Mouse (Mus musculus): ENCODE data around the gene Sipa1l3. TPM values are rescaled to one million over a fixed set of nuclear protein-coding genes. Genes with fewer than 3 reads are reported as not detected.

Gene Sipa1l3
- total RNA-seq, 2 experiments from 2014 or later, result 6.3 to 6.5 TPM

DNA sequence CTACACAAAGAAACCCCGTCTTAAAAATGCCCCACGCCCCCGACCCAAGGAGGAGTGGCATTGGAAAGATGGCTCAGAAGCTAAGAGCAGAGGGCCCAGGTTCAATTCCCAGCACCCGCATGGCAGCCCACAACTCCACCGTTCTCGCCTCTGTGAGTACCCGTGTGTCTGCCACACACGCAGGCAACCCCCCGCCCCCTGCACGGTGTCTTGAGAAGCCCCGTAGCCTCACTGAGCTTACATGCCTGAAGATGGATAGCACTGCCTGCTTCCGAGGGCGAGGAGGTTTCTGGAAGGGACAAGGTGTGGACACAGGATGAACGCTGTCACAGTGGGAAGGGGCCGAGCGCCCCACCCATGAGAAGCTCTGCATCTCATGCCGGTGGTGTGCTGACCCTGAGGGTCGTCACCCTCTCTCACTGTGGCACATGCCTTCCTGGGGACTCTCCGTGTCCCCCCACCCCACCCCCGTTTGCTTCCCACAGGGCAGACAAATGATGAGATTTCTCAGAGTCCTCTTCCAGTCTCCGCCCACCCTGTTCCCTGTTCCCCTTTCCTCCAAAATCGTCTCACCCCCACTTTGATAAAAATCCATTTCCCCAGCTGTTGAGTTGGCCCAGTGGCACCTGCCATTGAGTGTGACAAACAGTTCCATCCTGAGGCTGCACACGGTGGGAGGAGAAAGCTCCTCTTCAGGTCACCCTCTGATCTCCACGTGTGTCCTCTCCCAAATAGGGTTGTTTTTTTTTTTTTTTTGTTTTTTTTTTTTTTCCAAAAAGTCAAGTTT, 222.4 kb downstream of the Sipa1l3 start:
- DNase-seq, result no peak
- intact Hi-C loops (cut with DNase I), result loop anchor here (10.0 kb wide), 1 partner anchor 311 kb away; the partner anchor contains the start of genes Eif3k and Map4k1

DNA sequence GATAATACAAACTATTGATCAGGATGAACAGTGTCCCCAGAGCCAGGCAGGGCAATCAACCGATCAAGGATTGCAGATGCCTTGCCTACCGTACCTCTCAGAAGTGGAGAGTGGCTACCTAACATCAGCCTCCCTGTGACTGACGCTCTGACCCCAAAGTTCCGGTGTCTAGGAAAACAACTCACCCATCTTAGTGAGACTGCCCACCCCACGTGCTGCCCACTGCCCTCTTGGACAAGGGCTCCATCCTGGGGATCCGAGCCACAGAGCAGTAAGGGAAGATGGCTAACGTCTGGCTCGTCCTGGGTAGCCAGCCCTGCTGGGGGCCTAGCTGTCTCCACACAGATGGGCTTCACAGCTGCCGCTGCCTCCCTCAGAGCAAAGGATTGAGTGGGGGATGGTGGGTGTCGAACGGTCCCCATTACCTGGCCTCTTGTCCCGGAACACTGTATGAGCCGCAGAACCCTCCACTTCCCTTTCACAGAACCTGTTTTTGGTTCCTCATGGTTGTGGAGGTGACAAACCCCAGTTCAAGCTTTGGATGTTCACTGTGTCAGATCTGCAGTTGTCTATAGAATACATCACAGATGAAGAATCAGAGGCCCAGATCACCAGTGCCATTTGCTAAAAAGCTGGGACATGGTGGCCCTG, 224.2 kb downstream of the Sipa1l3 start:
- intact Hi-C loops (cut with DNase I), result loop anchor here (10.0 kb wide), 1 partner anchor 309 kb away; the partner anchor contains the start of genes Eif3k and Map4k1

DNA sequence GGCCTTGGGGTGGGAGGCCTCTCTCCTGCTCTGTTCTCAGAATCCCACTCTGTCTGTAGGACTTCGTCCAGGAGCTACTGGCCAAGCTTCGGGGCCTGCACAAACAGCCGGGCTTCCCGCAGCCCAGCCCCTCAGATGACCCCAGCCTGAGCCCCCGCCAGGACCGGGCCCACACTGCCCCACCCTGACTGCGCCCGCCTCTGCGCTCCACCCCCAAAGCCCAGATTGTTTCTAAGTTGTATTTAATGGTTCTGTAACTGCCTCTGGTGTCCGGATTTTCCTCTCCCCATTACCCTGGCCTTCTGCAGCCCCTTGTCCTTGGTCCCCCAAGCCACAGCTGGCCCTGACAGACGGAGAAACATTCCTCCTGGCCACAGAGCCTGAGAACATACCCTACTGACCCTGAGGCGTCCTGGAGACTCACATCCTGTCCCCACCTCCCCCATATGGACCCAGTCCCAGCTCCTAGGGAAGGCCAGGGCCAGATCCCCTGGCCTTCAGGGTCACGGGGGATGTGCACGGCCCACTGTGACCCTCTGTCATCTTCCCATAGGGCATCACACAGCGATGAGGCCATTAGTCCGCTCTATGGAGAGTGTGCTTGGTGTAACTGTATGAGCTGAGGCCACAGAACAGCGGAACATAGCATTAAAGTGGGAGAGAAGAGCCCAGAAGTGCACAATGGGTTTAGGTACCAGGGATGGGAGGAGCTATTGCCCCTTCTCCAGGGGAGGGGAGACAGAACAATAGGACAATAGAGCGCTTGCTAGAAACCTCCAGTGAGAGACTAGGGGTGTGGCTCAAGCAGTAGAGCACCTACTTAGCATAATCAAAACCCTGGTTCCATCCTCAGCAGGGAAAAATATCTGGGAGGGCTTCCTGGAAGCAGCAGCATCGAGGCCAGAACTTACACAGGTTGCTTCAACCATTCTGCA, 225.0 kb downstream of the Sipa1l3 start:
- no peak for DNase-seq
- intact Hi-C loops (cut with DNase I), result loop anchor here (2.0 to 10.0 kb wide), 2 partner anchors 49 to 309 kb away; partner anchors contain the start of genes Eif3k and Map4k1

More for the DNA sequence above, 224.2 kb downstream of the Sipa1l3 start:
- no peak for DNase-seq

DNA sequence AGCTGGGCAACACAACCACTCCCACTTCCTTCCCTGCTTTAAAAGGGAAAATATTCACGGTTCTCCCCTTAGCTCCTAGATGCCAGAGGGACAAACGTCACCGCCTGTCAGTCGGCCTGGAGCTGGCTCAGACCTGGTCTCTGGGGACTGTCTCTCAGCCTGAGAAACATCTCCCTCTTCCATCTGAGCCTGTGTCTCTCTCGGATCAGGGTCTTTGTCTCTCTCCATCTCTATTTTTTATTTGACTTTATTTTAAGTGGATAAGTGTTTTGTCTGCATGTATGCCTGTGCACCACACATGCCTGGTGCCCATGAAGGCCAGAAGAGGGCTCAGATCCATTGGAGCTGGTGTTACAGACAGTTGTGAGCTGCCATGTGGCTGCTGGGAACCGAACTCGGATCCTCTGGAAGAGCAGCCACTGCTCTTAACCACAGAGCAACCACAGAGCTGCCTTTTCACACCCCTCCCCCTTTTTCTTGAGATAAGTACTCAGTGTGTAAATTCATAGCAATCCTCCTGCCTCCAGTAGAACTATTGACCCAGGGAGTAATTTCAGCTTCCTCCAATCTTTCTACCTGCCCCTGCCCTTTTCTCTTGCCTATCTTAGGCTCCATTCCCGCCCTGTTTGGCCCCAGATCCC, 225.9 kb downstream of the Sipa1l3 start:
- intact Hi-C loops (cut with DNase I), result loop anchor here (2.0 to 10.0 kb wide), 2 partner anchors 48 to 308 kb away; partner anchors contain the start of genes Eif3k and Map4k1
- DNase-seq, result peak in 1 of 2 experiments; percentile 38

DNA sequence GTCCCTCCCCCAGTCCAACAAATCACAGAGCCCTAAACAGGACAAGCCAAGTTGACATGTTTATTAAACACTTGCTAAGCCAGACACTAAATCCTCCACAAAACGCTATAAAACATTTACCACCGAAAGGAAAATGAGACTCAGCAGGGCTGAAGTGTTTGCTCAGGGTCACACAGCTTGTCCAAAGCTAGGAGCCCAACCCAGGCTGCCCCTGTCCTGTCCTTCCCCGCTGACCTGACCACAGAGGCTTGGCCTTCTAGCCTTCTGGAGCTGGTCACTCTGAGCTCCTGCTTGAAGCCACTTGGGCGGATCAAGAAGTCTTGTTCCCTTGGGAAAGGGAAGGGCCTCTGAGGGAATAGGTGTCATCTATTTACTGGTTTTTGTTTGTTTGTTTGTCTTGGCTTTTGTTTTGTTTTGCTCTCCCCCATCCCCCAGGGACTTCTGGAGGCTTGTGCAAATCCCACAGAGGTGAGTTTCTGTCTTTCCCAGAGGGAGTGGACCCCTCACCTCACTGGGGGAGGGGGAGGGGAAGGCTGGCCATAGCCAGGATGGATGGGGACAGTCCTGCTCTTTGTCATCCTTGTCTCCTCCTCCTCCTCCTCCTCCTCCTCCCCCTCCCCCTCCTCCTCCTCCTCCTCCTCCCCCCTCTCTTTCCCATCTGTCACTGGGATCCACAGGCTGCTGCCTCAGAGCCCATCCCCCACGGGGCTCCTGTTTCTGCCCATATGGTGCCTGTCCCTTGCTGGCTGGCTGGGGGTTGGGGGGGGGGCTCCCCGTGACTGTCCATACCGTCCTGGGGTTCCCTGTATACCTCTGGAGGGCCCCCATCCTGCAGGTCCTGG, 226.6 kb downstream of the Sipa1l3 start:
- intact Hi-C loops (cut with DNase I), result loop anchor here (2.0 to 10.0 kb wide), 2 partner anchors 47 to 307 kb away; partner anchors contain the start of genes Eif3k and Map4k1
- no peak for DNase-seq

DNA sequence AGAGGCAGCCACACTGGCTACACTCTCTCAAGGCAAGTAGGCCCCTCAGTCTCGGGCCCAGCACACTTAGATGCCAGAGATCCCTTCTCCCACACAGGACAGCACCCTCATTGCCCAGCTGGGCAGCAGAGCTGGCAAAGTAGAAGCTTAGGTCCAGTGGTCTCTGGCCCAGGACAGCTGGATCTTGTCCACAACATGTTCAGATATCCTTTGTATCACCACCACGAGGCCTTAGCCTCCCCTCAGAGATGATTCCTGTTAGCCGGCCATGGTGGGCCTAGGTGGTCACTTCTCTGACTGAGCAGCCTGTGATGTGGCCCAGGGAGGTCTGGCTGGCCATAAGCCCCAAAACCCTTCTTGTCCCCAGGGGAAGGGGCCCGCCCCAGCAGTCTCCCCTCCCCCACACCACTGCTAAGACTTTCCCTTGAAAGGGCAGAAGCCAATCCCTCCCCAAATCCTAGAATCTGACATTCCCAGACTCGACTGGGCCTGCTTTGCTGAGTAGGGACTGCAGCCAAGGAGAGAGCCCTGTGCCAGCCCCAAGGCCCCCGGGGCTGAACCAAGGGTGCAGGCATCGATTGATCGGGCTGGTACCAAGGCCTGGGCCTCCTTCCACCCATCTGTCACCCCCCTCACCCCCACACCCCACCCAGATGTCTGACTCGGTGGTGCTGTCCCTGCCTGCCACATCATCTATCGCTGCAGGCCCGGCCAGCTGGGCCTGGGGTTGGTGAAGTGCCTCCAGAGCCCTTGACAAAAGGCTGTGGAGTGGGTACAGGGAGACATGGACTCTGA, 227.6 kb downstream of the Sipa1l3 start:
- DNase-seq, result no peak
- intact Hi-C loops (cut with DNase I), result loop anchor here (10.0 kb wide), 1 partner anchor 306 kb away; the partner anchor contains the start of genes Eif3k and Map4k1

DNA sequence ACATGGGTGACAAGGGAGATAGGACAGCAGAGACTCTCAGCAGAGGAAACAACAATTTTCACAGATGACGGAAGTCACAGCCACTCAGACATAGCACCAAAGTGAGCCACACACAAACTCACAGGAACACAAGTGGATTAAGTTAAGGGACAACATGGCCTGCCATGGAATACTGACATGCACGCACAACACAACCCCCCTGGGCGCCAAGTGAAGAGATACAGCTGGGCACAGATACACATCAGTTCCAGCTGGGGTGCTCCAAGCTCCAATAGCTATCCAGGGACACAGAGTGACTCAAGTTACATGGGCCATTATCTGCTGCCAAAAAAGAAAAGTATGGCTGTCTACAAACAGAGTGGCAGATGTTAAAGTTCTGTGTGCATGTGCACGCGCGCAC, 228.6 kb downstream of the Sipa1l3 start:
- intact Hi-C loops (cut with DNase I), result loop anchor here (10.0 kb wide), 1 partner anchor 305 kb away; the partner anchor contains the start of genes Eif3k and Map4k1
- DNase-seq, result no peak

DNA sequence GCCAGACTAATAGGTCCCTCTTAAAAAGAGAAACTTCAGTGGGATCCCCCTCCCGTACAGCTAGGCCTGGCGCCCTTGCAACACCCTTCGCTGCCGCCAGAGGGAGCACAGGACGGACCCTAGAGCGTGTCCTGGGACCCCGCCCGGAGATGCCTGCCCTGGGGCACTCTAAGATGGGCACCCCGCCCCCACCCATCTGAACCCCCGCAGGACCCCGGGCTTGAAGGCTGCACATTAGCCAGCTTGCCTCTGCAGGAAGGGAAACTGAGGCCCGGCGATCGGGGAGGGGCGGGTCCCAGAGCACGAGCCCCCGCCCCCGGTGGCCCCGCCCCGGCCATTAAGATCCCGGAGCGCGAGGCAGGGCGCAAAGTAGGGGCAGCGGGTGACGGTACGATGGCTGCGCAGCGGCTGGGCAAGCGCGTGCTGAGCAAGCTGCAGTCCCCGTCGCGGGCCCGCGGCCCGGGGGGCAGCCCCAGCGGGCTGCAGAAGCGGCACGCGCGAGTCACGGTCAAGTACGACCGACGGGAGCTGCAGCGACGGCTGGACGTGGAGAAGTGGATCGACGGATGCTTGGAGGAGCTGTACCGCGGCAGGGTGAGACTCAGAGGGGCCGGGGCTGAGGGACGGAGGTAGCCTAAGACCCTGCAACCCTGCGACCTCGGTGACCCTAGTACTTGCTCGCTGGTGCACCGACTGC, 229.4 kb downstream of the Sipa1l3 start, which contains the start of gene Ppp1r14a:
Ppp1r14a (plus strand) TSS at position 367 of the 697 bp plus-strand sequence.
- intact Hi-C loops (cut with DNase I), result no loop called here
- peak; percentile 75 to 76 for DNase-seq

DNA sequence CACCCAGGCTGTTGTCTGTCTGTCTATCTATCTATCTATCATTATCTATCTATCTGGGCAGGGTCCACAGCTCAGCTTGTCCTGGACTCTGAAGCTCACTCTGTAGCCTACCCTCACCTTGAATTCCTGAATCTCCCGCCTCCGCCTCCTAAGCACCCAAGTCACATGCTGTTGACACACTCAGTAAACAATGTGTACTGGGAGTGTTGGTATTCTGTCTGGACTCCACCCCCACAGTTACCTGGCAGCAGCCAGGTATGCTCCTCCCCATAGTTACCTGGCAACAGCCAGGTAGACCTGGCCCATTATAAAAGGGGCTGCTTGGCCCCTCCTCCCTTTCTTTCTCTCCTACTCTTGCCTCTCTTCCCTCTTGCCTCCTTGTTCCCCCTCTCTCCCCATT, 230.4 kb downstream of the Sipa1l3 start:
- intact Hi-C loops (cut with DNase I), result no loop called here
- no peak for DNase-seq

DNA sequence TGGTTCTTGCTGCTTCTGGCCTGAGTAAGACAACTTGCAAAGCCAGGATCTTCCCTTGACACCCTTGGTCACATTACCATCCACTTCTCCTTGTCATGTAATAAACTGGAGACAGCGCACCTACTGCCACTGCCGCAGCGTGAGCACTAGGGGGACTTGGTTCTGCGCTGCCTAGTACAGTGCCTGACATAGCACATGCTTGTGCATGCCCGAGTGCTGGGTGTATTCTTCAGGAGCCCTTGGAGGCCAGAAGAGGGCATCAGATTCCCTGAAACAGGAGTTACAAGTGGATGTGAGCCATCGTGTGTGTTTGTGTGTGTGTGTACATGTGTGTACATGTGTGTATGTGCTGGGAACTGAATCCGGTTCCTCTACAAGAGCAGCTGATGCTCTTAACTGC, 231.0 kb downstream of the Sipa1l3 start:
- intact Hi-C loops (cut with DNase I), result no loop called here

DNA sequence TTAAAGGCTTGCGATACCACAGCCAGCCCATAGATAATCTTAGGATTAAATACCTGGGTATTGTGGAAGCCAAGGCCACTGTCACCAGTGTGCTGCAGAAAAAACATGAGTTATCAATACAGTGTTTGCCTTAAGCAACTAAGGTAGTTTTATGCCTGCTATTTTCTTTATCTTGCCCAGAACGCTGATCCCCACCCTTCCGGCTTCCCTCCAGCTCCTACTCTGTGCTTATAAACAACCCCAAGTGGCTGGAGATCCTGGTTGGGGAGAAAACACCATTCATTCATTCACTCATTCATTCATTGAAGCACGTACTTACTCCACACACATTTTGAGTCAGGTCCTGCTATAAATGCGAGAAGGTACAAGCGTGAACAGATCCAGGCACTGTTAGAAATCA, 233.9 kb downstream of the Sipa1l3 start:
- DNase-seq, result no peak
- intact Hi-C loops (cut with DNase I), result no loop called here

More for the DNA sequence above, 231.0 kb downstream of the Sipa1l3 start:
- DNase-seq, result no peak

DNA sequence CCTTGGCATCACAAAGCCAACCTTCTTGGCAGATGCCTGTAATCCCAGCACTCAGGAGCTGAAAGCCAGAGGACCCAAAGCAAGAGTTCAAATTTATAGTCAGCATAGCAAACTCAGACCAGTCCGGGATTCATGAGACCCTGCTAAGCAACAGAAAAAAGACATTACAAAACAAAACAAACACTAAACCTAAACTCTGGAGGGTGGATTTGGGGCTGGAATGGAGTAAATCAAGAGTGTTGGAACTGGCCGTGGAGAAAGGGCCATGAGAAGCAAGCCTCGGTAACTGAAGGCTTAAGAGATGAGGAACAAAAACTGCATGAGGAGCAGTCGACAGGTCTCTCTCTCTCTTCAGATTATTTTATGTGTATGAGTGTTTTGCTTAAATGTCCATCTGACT, 234.6 kb downstream of the Sipa1l3 start:
- intact Hi-C loops (cut with DNase I), result no loop called here
- DNase-seq, result no peak

DNA sequence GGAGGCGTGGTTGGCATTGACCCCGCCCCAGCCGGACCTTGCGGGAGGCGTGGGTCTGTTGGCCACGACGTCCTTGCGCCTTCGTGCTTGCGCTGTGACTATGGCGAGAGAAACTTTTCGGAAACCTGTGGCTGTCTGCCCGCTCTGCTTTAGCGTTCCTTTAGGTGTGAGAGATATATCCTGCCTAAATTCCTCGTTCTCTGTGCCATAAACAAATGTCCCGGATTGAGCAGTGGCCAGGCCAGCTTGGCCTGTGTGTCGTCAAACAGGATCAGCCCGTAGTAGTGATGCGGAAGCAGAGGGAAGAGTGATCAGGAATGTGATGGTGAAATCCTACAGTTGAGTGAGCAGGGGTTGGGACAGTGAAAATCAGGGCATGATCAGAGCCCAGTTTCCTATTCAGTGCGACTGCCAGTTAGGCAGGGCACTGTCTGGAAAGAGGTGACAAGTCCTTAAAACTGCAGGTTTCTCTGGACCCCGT, 236.3 kb downstream of the Sipa1l3 start:
- intact Hi-C loops (cut with DNase I), result no loop called here

DNA sequence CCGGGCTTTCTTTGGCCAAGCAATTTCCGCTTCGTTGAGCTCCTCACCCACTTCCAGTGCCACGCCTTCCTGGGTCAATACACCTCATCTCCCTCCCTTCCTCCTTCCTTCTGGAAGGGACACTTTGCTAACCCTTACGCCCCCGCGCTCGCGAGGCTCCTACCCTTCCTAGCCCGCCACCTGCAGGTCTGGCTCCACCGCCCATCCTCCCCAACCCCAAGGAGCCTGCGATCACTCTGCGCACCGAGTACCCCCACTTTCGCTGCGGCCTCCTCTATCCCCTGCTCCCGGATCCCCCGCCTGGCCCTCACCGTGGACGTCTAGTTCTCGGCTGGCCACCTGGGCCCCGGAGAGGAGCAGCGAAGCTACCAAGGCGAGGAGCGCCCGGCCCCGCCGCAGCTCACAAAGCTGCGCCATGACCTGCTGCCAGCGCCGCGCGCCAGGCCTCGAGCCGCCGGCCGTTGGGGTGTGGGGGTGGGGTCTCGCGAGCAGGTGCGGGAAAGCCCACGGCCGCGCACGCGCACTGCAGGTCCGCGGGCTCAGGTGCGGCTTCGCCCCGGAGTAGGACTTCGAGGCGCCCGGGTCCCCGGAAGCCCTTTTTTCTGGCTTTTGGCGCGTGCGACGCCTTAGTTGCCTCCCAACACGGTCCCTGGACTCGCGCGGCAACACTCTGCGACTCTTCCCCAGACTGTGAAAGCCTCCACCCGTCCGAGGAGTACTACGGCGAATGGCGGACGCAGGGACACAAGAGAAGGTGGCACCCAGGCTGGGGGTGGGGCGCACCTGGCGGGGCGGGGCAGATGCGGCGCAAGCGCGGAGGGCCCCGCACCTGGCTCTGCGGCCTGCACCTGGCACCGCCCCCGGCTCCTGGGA, 237.0 kb downstream of the Sipa1l3 start, which contains the start of gene Spint2:
Spint2 (minus strand) TSS at position 712 of the 873 bp plus-strand sequence.
- no peak for DNase-seq
- intact Hi-C loops (cut with DNase I), result no loop called here

More for the DNA sequence above, 236.3 kb downstream of the Sipa1l3 start:
- DNase-seq, result no peak

DNA sequence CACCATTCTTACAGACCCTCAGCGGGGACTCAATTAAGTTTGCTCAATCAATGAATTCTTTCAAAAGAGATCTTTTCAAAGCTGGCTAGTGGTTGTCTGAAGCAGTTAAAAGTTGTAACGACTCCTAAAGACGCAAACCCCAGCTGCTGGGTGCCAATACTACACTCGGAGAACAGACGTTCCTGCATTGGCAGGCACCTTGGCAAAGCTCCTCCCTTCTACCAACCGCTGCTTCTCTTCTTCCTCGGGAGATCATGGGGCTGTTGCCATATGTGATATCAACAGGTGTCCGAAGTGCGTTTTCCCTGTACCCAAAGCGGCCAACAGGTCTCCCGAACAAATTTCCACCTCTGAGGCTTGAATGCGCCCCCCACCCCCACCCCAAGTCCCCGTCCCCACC, 237.6 kb downstream of the Sipa1l3 start:
- intact Hi-C loops (cut with DNase I), result no loop called here
- no peak for DNase-seq

DNA sequence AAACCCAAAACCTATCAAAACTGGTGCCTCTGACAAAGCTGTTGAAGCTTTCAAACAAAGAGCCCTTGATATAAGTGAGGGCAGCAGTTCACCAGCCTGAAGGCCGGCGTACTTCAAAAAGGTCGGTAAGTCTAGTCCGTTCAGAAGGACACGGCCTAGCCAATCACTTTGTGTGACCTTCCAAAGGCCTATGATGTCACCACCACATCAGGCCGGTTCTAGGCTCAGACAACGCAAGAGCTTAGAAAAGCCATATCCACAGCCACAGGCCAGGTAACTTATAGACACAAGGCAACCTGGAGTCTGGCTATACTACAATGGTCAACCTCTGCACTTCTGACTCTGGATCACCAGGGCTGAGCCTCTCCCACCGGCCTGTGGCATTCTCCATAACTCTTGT, 238.5 kb downstream of the Sipa1l3 start:
- DNase-seq, result no peak
- intact Hi-C loops (cut with DNase I), result no loop called here
